Mouse (Mus musculus): ENCODE measurements around the gene Sdhc. TPM values are rescaled to one million over a fixed set of nuclear protein-coding genes. Genes with fewer than 3 reads are reported as not detected.
"Not testable (repeated sequence)": the region's sequence is repeated elsewhere in the genome, so short reads cannot be mapped to it uniquely, and the experiment has no call there.

The Sdhc gene
- polyA plus RNA-seq, 1 experiment from 2014 or later = 249 TPM

- not testable (repeated sequence) for H3K4me2 ChIP-seq; H3K4me1 ChIP-seq; H3K9ac ChIP-seq; H3K9me3 ChIP-seq; H3K27ac ChIP-seq; H3K4me3 ChIP-seq; H3K36me3 ChIP-seq; ATAC-seq (ENCODE audit: insufficient number of reproducible peaks, insufficient read depth, low FRiP score, low TSS enrichment, low read depth)
- WGBS = 39% methylated on average over 5 of the region's 5 CpGs
- peaks cover 41% of the 10 kb centered on the region for H3K27me3 ChIP-seq
Measured at GRCm38 (mm10) chr1:171077192-171077591, 73.2 kb downstream of the Sdhc start.

Small RNA genes within 50 kb of the gene (microRNA-seq; reads per million reads assigned to microRNA genes)
- not detected for gene Gm27844

Other genes with a start within 250 kb of the Sdhc start
- not detected in 2 replicates for gene Fcrlb, start 237.7 kb downstream of the Sdhc start, polyA plus RNA-seq (2015; fragmentation: Nextera tagmentation; extraction: Ambion mirVana)
- not detected in 2 replicates for gene Fcrla, start 223.0 kb downstream of the Sdhc start, polyA plus RNA-seq (2015; fragmentation: Nextera tagmentation; extraction: Ambion mirVana)
- gene Fcgr2b, start 174.1 kb downstream of the Sdhc start, polyA plus RNA-seq (2015; fragmentation: Nextera tagmentation; extraction: Ambion mirVana) = 0.80 and 1.0 TPM in 2 replicates
- gene Fcgr4, start 131.7 kb downstream of the Sdhc start, polyA plus RNA-seq (2015; fragmentation: Nextera tagmentation; extraction: Ambion mirVana) = 0.41 and 0.55 TPM in 2 replicates
- 9.4 and 10.1 TPM in 2 replicates for gene Fcgr3, start 85.7 kb downstream of the Sdhc start, polyA plus RNA-seq (2015; fragmentation: Nextera tagmentation; extraction: Ambion mirVana)
- gene Cfap126, start 36.7 kb downstream of the Sdhc start, polyA plus RNA-seq (2015; fragmentation: Nextera tagmentation; extraction: Ambion mirVana) = 1.3 and 2.1 TPM in 2 replicates
- gene Mpz, start 108 bp upstream of the Sdhc start, polyA plus RNA-seq (2015; fragmentation: Nextera tagmentation; extraction: Ambion mirVana) = 7.7 and 9.4 TPM in 2 replicates
- gene Pcp4l1, start 45.7 kb upstream of the Sdhc start, polyA plus RNA-seq (2015; fragmentation: Nextera tagmentation; extraction: Ambion mirVana) = 20.6 and 25.2 TPM in 2 replicates
- gene Nr1i3, start 63.4 kb upstream of the Sdhc start, polyA plus RNA-seq (2015; fragmentation: Nextera tagmentation; extraction: Ambion mirVana) = 0.10 and 0.28 TPM in 2 replicates
- 30.2 and 30.9 TPM in 2 replicates for gene Tomm40l, start 71.9 kb upstream of the Sdhc start, polyA plus RNA-seq (2015; fragmentation: Nextera tagmentation; extraction: Ambion mirVana)
- 0.80 and 56.2 TPM in 2 replicates for gene Apoa2, start 74.5 kb upstream of the Sdhc start, polyA plus RNA-seq (2015; fragmentation: Nextera tagmentation; extraction: Ambion mirVana)
- 40.7 and 41.9 TPM in 2 replicates for gene Fcer1g, start 83.8 kb upstream of the Sdhc start, polyA plus RNA-seq (2015; fragmentation: Nextera tagmentation; extraction: Ambion mirVana)
- 23.6 and 25.6 TPM in 2 replicates for gene Adamts4, start 99.8 kb upstream of the Sdhc start, polyA plus RNA-seq (2015; fragmentation: Nextera tagmentation; extraction: Ambion mirVana)
- 232 and 248 TPM in 2 replicates for gene Ndufs2, start 100.8 kb upstream of the Sdhc start, polyA plus RNA-seq (2015; fragmentation: Nextera tagmentation; extraction: Ambion mirVana)
- gene B4galt3, start 119.7 kb upstream of the Sdhc start, polyA plus RNA-seq (2015; fragmentation: Nextera tagmentation; extraction: Ambion mirVana) = 82.1 and 84.2 TPM in 2 replicates
- 60.5 and 64.9 TPM in 2 replicates for gene Ppox, start 130.6 kb upstream of the Sdhc start, polyA plus RNA-seq (2015; fragmentation: Nextera tagmentation; extraction: Ambion mirVana)
- 116 and 127 TPM in 2 replicates for gene Usp21, start 137.4 kb upstream of the Sdhc start, polyA plus RNA-seq (2015; fragmentation: Nextera tagmentation; extraction: Ambion mirVana)
- gene Ufc1, start 144.4 kb upstream of the Sdhc start, polyA plus RNA-seq (2015; fragmentation: Nextera tagmentation; extraction: Ambion mirVana) = 109 and 118 TPM in 2 replicates
- 58.4 and 59.6 TPM in 2 replicates for gene Dedd, start 178.5 kb upstream of the Sdhc start, polyA plus RNA-seq (2015; fragmentation: Nextera tagmentation; extraction: Ambion mirVana)
- 43.4 and 44.9 TPM in 2 replicates for gene Nit1, start 195.0 kb upstream of the Sdhc start, polyA plus RNA-seq (2015; fragmentation: Nextera tagmentation; extraction: Ambion mirVana)
- 119 and 125 TPM in 2 replicates for gene Pfdn2, start 195.1 kb upstream of the Sdhc start, polyA plus RNA-seq (2015; fragmentation: Nextera tagmentation; extraction: Ambion mirVana)
- gene Klhdc9, start 210.2 kb upstream of the Sdhc start, polyA plus RNA-seq (2015; fragmentation: Nextera tagmentation; extraction: Ambion mirVana) = 1.2 and 1.9 TPM in 2 replicates
- 19.0 and 21.6 TPM in 2 replicates for gene Nectin4, start 219.5 kb upstream of the Sdhc start, polyA plus RNA-seq (2015; fragmentation: Nextera tagmentation; extraction: Ambion mirVana)
- gene Arhgap30, start 238.4 kb upstream of the Sdhc start, polyA plus RNA-seq (2015; fragmentation: Nextera tagmentation; extraction: Ambion mirVana) = 1.1 and 1.3 TPM in 2 replicates

All from embryonic facial prominence, embryonic 13.5 days (tissue).